Mouse (Mus musculus): ENCODE measurements around the gene Ccdc159. TPM values are rescaled to one million over a fixed set of nuclear protein-coding genes. Genes with fewer than 3 reads are reported as not detected.
A peak's percentile ranks its signal among the peaks of the same experiment; 100 is the strongest.

The Ccdc159 gene
- polyA plus RNA-seq, 1 experiment = 4.3 TPM

DNA sequence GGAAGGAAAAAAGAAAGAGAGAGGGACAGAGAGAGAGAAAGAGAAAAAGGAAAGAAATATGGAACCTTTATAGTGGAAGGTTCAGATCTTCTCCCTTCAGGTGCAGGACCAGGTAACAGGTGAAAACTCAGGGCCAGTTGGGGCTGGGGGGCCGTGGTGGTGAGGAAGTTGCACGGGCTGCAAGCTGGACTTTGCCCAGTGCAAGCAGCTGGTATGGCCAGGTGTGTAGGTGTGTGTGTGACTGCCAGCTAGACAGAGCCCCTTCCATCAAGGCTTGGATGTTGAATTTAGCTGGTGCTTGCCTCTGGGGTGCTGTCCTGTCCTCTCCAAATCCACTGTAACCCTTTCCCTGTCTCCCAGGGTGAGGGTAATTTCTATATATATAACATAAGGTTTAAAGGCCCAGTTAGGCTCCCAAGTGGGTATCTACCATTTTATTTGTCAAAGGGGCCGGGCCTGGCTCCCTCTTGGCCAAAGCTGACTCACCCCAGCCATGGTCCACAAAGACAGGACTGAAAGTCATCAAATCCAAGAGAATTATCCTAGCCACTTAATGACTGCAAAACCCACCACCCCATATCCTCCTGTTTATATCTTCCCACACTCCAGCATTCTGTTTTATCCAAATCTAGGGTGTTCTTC is 10.3 kb upstream of the Ccdc159 start:
- H3K27ac ChIP-seq (ENCODE audit: insufficient read depth, low read depth, low read length) = no peak overlapping the region
- DNase-seq = no peak
- no peaks in the 10 kb centered on the region for H3K36me3 ChIP-seq (ENCODE audit: control insufficient read depth, insufficient read depth, low read length)
- TF ChIP-seq POLR2A (IDR thresholded peaks at IDR 0.05; ENCODE audit: low read depth, low read length) (no peak), CTCF (conservative IDR thresholded peaks at IDR 0.05; ENCODE audit: insufficient read depth, insufficient read length, low read depth, low read length) (no peak)
- 68% methylated on average over 3 of the region's 3 CpGs for WGBS
- no peaks in the 10 kb centered on the region for H3K4me1 ChIP-seq (ENCODE audit: control insufficient read depth, insufficient read depth, low read length)
- H3K27me3 ChIP-seq (replicated peaks; ENCODE audit: control insufficient read depth, insufficient read depth, low read length) = no peaks in the 10 kb centered on the region
- 0 out of 2 replicates have a peak overlapping the region, but pooled peaks have one; percentile 85 for H3K4me3 ChIP-seq (ENCODE audit: insufficient read depth, low read depth, low read length)

- no peak for TF ChIP-seq CTCF (conservative IDR thresholded peaks at IDR 0.05; ENCODE audit: insufficient read depth, insufficient read length, low read depth, low read length)
- no peak for TF ChIP-seq POLR2A (IDR thresholded peaks at IDR 0.05; ENCODE audit: low read depth, low read length)
- DNase-seq = no peak
- Histone ChIP-seq H3K36me3 (ENCODE audit: control insufficient read depth, insufficient read depth, low read length) (no peaks in the 10 kb centered on the region), H3K4me1 (ENCODE audit: control insufficient read depth, insufficient read depth, low read length) (no peaks in the 10 kb centered on the region), H3K27me3 (replicated peaks; ENCODE audit: control insufficient read depth, insufficient read depth, low read length) (no peaks in the 10 kb centered on the region), H3K4me3 (ENCODE audit: insufficient read depth, low read depth, low read length) (peak overlapping the region; percentile 85), H3K27ac (ENCODE audit: insufficient read depth, low read depth, low read length) (no peak overlapping the region)
- 2% methylated on average over 35 of the region's 35 CpGs for WGBS
Measured at GRCm38 (mm10) chr9:21917493-21918034, 9.7 kb upstream of the Ccdc159 start.

DNA sequence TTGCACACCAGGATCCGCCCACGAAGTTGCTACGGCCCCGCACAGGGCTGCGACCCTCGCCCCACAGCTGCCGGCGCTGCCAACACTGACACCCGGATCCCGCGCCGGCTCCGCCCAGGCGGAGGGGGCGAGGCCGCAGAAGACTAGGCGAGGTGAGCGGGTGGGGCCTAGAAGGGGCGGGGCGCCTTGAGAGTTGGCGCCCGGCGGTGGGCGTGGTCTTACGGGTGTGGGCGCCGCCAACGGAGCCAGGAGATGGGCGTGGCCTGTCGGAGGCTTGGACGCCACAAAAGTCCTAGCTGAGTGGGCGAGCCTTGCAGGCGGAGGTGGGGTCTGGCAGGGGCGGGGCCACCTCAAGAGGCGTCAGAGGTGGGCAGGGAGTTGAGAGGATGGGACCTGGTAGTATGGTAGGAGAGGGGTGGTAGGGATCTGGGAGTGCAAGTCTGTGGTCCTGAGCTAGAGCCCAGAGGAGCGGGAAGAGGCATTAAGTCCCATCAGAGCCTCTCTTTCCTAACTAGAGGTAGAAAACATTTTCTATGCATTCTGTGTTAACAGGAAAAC is 9.2 kb upstream of the Ccdc159 start, which contains the start of gene Rab3d:
TSS of gene Rab3d (minus strand) at position 158 of the 558 bp plus-strand sequence.
- 2% methylated on average over 36 of the region's 36 CpGs for WGBS
- H3K27me3 ChIP-seq (replicated peaks; ENCODE audit: control insufficient read depth, insufficient read depth, low read length) = no peaks in the 10 kb centered on the region
- H3K36me3 ChIP-seq (ENCODE audit: control insufficient read depth, insufficient read depth, low read length) = no peaks in the 10 kb centered on the region
- TF ChIP-seq POLR2A (IDR thresholded peaks at IDR 0.05; ENCODE audit: low read depth, low read length) (no peak), CTCF (conservative IDR thresholded peaks at IDR 0.05; ENCODE audit: insufficient read depth, insufficient read length, low read depth, low read length) (no peak)
- H3K27ac ChIP-seq (ENCODE audit: insufficient read depth, low read depth, low read length) = no peak within 1 kb of the TSS
- H3K4me3 ChIP-seq (ENCODE audit: insufficient read depth, low read depth, low read length) = peak within 1 kb of the TSS; percentile 85
- no peaks in the 10 kb centered on the region for H3K4me1 ChIP-seq (ENCODE audit: control insufficient read depth, insufficient read depth, low read length)
- peak; percentile 98 for DNase-seq

- no peaks in the 10 kb centered on the region for H3K27me3 ChIP-seq (replicated peaks; ENCODE audit: control insufficient read depth, insufficient read depth, low read length)
- no peaks in the 10 kb centered on the region for H3K36me3 ChIP-seq (ENCODE audit: control insufficient read depth, insufficient read depth, low read length)
- TF ChIP-seq CTCF (conservative IDR thresholded peaks at IDR 0.05; ENCODE audit: insufficient read depth, insufficient read length, low read depth, low read length) = no peak
- TF ChIP-seq POLR2A (IDR thresholded peaks at IDR 0.05; ENCODE audit: low read depth, low read length) = no peak
- WGBS = 25% methylated on average over 5 of the region's 5 CpGs
- DNase-seq = no peak
- H3K4me3 ChIP-seq (ENCODE audit: insufficient read depth, low read depth, low read length) = no peak overlapping the region
- no peak overlapping the region for H3K27ac ChIP-seq (ENCODE audit: insufficient read depth, low read depth, low read length)
- H3K4me1 ChIP-seq (ENCODE audit: control insufficient read depth, insufficient read depth, low read length) = peaks cover 3% of the 10 kb centered on the region; the same call in 1 of the 2 replicates
Measured at GRCm38 (mm10) chr9:21918692-21919384, 8.4 kb upstream of the Ccdc159 start.

- Histone ChIP-seq H3K27ac (ENCODE audit: insufficient read depth, low read depth, low read length) (no peak overlapping the region), H3K4me3 (ENCODE audit: insufficient read depth, low read depth, low read length) (no peak overlapping the region), H3K27me3 (replicated peaks; ENCODE audit: control insufficient read depth, insufficient read depth, low read length) (no peaks in the 10 kb centered on the region), H3K4me1 (ENCODE audit: control insufficient read depth, insufficient read depth, low read length) (peaks cover 4% of the 10 kb centered on the region; the same call in 1 of the 2 replicates), H3K36me3 (ENCODE audit: control insufficient read depth, insufficient read depth, low read length) (no peaks in the 10 kb centered on the region)
- DNase-seq = no peak
- no peak for TF ChIP-seq POLR2A (IDR thresholded peaks at IDR 0.05; ENCODE audit: low read depth, low read length)
- TF ChIP-seq CTCF (conservative IDR thresholded peaks at IDR 0.05; ENCODE audit: insufficient read depth, insufficient read length, low read depth, low read length) = no peak
- WGBS = 95% methylated on average over 4 of the region's 4 CpGs
Measured at GRCm38 (mm10) chr9:21923036-21923435, 4.2 kb upstream of the Ccdc159 start.

GRCm38 (mm10) chr9:21923490-21924098 is 3.7 kb upstream of the Ccdc159 start:
- no peaks in the 10 kb centered on the region for H3K27me3 ChIP-seq (replicated peaks; ENCODE audit: control insufficient read depth, insufficient read depth, low read length)
- TF ChIP-seq POLR2A (IDR thresholded peaks at IDR 0.05; ENCODE audit: low read depth, low read length) (no peak), CTCF (conservative IDR thresholded peaks at IDR 0.05; ENCODE audit: insufficient read depth, insufficient read length, low read depth, low read length) (no peak)
- peaks cover 4% of the 10 kb centered on the region; the same call in 1 of the 2 replicates for H3K4me1 ChIP-seq (ENCODE audit: control insufficient read depth, insufficient read depth, low read length)
- no peak for DNase-seq
- 25% methylated on average over 3 of the region's 3 CpGs for WGBS
- H3K27ac ChIP-seq (ENCODE audit: insufficient read depth, low read depth, low read length) = peak overlapping the region; percentile 87
- no peaks in the 10 kb centered on the region for H3K36me3 ChIP-seq (ENCODE audit: control insufficient read depth, insufficient read depth, low read length)
- no peak overlapping the region for H3K4me3 ChIP-seq (ENCODE audit: insufficient read depth, low read depth, low read length)

All from kidney, adult 2 months (tissue).